Mouse (Mus musculus) left cerebral cortex, adult 9 months (tissue): ENCODE data around the gene Spata25.
"Not testable (repeated sequence)": the region's sequence is repeated elsewhere in the genome, so short reads cannot be mapped to it uniquely, and the experiment has no call there.

Source experiments
- DNase-seq, 2 experiments: peaks; one replicate each; pipeline ENCODE4 v3.0.0; 2022; ENCODE audit warnings: low spot score in 2 of 2

Gene Spata25

GRCm38 (mm10) chr2:164828437-164828836 lies at the start of gene Spata25:
TSS of gene Spata25 (minus strand) at chr2:164828537.
- DNase-seq = no peak

- not testable (repeated sequence) for DNase-seq
Measured at GRCm38 (mm10) chr2:164877376-164878215, 49.3 kb upstream of the Spata25 start.

GRCm38 (mm10) chr2:164875648-164876047 lies 47.3 kb upstream of the Spata25 start:
- DNase-seq = not testable (repeated sequence)

GRCm38 (mm10) chr2:164874239-164874769 lies 46.0 kb upstream of the Spata25 start:
- DNase-seq = no peak

GRCm38 (mm10) chr2:164873621-164874020 lies 45.3 kb upstream of the Spata25 start:
- no peak for DNase-seq

- DNase-seq = no peak
Measured at GRCm38 (mm10) chr2:164871602-164872303, 43.4 kb upstream of the Spata25 start.

GRCm38 (mm10) chr2:164868491-164868890 lies 40.2 kb upstream of the Spata25 start:
- no peak for DNase-seq

GRCm38 (mm10) chr2:164867566-164867965 lies 39.2 kb upstream of the Spata25 start:
- no peak for DNase-seq

GRCm38 (mm10) chr2:164866741-164867551 lies 38.6 kb upstream of the Spata25 start:
- DNase-seq = no peak

- DNase-seq = no peak
Measured at GRCm38 (mm10) chr2:164864593-164864992, 36.3 kb upstream of the Spata25 start.

GRCm38 (mm10) chr2:164863411-164863810 lies 35.1 kb upstream of the Spata25 start:
- not testable (repeated sequence) for DNase-seq

GRCm38 (mm10) chr2:164862179-164862861 lies 34.0 kb upstream of the Spata25 start:
- DNase-seq = no peak

- DNase-seq = no peak
Measured at GRCm38 (mm10) chr2:164861094-164861493, 32.8 kb upstream of the Spata25 start.

- DNase-seq = no peak
Measured at GRCm38 (mm10) chr2:164859640-164860432, 31.5 kb upstream of the Spata25 start.

- no peak for DNase-seq
Measured at GRCm38 (mm10) chr2:164859155-164859554, 30.8 kb upstream of the Spata25 start.

- DNase-seq = no peak
Measured at GRCm38 (mm10) chr2:164857842-164858553, 29.7 kb upstream of the Spata25 start.

- DNase-seq = peak in 1 of 2 experiments; percentile 29
Measured at GRCm38 (mm10) chr2:164857101-164857821, 28.9 kb upstream of the Spata25 start, which contains the start of gene Pltp. TSS of gene Pltp (minus strand) at chr2:164857711.

- no peak for DNase-seq
Measured at GRCm38 (mm10) chr2:164856309-164857100, 28.2 kb upstream of the Spata25 start.
